Mouse (Mus musculus) cortical plate, adult 2 months (tissue): ENCODE data around the gene Ttc28.

Source experiments
- CTCF ChIP-seq: fragments of 200-500 bp; IDR thresholded peaks from 2 replicates; pipeline ENCODE4 v1.5.1; 2011; ENCODE audit warnings: mild to moderate bottlenecking, control low read depth, low read length; ENCODE audit not compliant: insufficient read depth; ENCODE audit errors: extremely low read depth
- POLR2A ChIP-seq: fragments of 200-500 bp; IDR thresholded peaks from 2 replicates; pipeline ENCODE4 v1.6.1; 2011; ENCODE audit warnings: mild to moderate bottlenecking, low read length, control low read depth; ENCODE audit not compliant: insufficient read depth; ENCODE audit errors: extremely low read depth

DNA sequence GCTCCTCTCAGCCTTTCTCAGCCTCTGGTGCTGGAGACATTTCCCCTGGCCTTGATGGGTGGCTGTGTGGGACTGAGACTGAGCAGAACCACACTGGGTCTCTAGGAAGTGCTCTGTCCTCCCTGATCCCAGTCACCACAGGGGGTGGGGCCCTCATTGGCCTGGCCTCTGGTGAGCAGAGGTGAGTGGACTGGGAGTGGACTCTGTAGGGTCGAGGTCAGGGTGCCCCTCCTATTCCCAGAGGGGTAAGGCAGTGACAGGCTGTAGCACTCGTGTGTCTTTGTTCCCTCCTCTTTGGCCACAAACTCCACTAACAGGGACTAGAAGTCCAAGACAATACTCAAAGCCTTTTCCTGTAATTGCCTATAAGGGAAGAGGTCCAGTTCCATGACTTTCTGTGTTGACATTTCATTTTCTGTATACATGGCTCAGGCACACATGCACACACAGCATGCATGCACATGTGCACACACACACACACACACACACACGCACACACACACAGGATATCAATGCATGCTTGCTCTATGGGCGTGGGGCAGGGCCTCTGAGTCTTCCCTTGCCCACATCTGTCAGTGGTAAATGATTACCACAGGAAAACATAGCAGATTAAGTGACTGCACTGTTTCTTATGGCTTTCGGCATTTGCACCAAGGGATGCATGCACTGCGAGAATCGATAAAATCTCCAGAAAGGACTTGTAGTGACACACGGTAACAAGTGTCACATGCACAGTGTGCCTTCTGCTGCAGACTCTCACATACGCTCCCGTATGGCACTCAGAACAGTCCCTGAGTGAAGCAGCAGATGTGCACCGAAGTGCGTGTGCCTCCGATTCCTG, 382.4 kb downstream of the Ttc28 start:
- TF ChIP-seq CTCF, result no peak
- no peak for TF ChIP-seq POLR2A
